Mouse (Mus musculus) liver, embryonic 16.5 days (tissue): ENCODE data around the gene Krt32. TPM values are rescaled to one million over a fixed set of nuclear protein-coding genes. Genes with fewer than 3 reads are reported as not detected.

ENCODE experiments used
- ATAC-seq: fragments of 200-750 bp; cut with Nextera tagmentation; 2 replicates; pipeline ENCODE4 v1.8.0; 2017; ENCODE audit warnings: low read depth, mild to moderate bottlenecking, moderate number of reproducible peaks, moderate library complexity
- H3K27ac ChIP-seq: fragments of 300-500 bp; sonication (generic); 2 replicates; pipeline ENCODE4 v1.5.1; 2014; ENCODE audit warnings: mild to moderate bottlenecking, low read length
- H3K27me3 ChIP-seq: fragments of 300-500 bp; sonication (generic); 2 replicates; pipeline ENCODE4 v1.6.1; 2014; ENCODE audit warnings: low read depth, low read length, mixed read lengths; ENCODE audit not compliant: control insufficient read depth, insufficient read depth
- H3K36me3 ChIP-seq: fragments of 300-500 bp; sonication (generic); 2 replicates; pipeline ENCODE4 v1.6.1; 2014; ENCODE audit warnings: mild to moderate bottlenecking; ENCODE audit not compliant: control insufficient read depth, insufficient read depth
- H3K4me1 ChIP-seq: fragments of 300-500 bp; sonication (generic); 2 replicates; pipeline ENCODE4 v1.6.1; 2014; ENCODE audit warnings: low read depth, low read length, mixed read lengths; ENCODE audit not compliant: control insufficient read depth
- H3K4me2 ChIP-seq: fragments of 300-500 bp; sonication (generic); 2 replicates; pipeline ENCODE4 v1.6.1; 2014; ENCODE audit warnings: low read depth, low read length, mixed read lengths
- H3K4me3 ChIP-seq: fragments of 300-500 bp; sonication (generic); 2 replicates; pipeline ENCODE4 v1.5.1; 2014; ENCODE audit warnings: low read depth, mild to moderate bottlenecking, low read length
- H3K9ac ChIP-seq: fragments of 300-500 bp; sonication (generic); 2 replicates; pipeline ENCODE4 v1.6.1; 2014; ENCODE audit warnings: low read depth, low read length
- H3K9me3 ChIP-seq: fragments of 300-500 bp; sonication (generic); replicated peaks from 2 replicates; pipeline ENCODE4 v1.6.1; 2016; ENCODE audit warnings: low read length; ENCODE audit not compliant: control insufficient read depth
- WGBS: fragments of 180-500 bp; shearing (Covaris S2); extraction: QIAGEN DNeasy Blood & Tissue Kit; methylation state at CpG from one replicate; pipeline ENCODE4 v1.1.7; 2014; ENCODE audit not compliant: insufficient replicate concordance; 5-methylcytosine and 5-hydroxymethylcytosine counted together
- polyA plus RNA-seq: library from polyadenylated mRNA; unstranded; fragments of >200 nt; fragmentation: Nextera tagmentation; extraction: Ambion mirVana; gene quantifications from 2 replicates; pipeline ENCODE4 v1.2.1, GENCODE M21; 2015

The Krt32 gene
- polyA plus RNA-seq, 1 experiment from 2014 or later = not detected

- Histone ChIP-seq H3K4me3 (no peak within 1 kb of the TSS), H3K4me2 (no peak within 1 kb of the TSS), H3K36me3 (no peaks in the 10 kb centered on the region), H3K4me1 (no peaks in the 10 kb centered on the region), H3K9ac (no peak within 1 kb of the TSS), H3K27ac (no peak within 1 kb of the TSS), H3K27me3 (no peaks in the 10 kb centered on the region), H3K9me3 (no peaks in the 10 kb centered on the region)
- WGBS = 63% methylated on average over 6 of the region's 6 CpGs
- ATAC-seq = no peak
Measured at GRCm38 (mm10) chr11:100105576-100106122, 17.6 kb upstream of the Krt32 start, which contains the start of gene Krt36. Krt36 (minus strand) TSS chr11:100105626.

- ATAC-seq = no peak
- H3K4me1 ChIP-seq = no peaks in the 10 kb centered on the region
- WGBS = 59% methylated on average over 15 of the region's 15 CpGs
- no peak overlapping the region for H3K4me3 ChIP-seq
- no peaks in the 10 kb centered on the region for H3K9me3 ChIP-seq
- no peak overlapping the region for H3K9ac ChIP-seq
- H3K27me3 ChIP-seq = no peaks in the 10 kb centered on the region
- no peaks in the 10 kb centered on the region for H3K36me3 ChIP-seq
- no peak overlapping the region for H3K27ac ChIP-seq
- H3K4me2 ChIP-seq = no peak overlapping the region
Measured at GRCm38 (mm10) chr11:100102693-100103429, 14.8 kb upstream of the Krt32 start.

GRCm38 (mm10) chr11:100100391-100100790, 12.4 kb upstream of the Krt32 start:
- Histone ChIP-seq H3K9ac (no peak overlapping the region), H3K36me3 (no peaks in the 10 kb centered on the region), H3K9me3 (no peaks in the 10 kb centered on the region), H3K4me1 (no peaks in the 10 kb centered on the region), H3K4me2 (no peak overlapping the region), H3K4me3 (no peak overlapping the region), H3K27me3 (no peaks in the 10 kb centered on the region), H3K27ac (no peak overlapping the region)
- ATAC-seq = no peak
- WGBS = 52% methylated on average over 4 of the region's 4 CpGs

GRCm38 (mm10) chr11:100097819-100098218, 9.8 kb upstream of the Krt32 start:
- no peak overlapping the region for H3K4me2 ChIP-seq
- no peaks in the 10 kb centered on the region for H3K36me3 ChIP-seq
- H3K4me3 ChIP-seq = no peak overlapping the region
- H3K9me3 ChIP-seq = no peaks in the 10 kb centered on the region
- no peak for ATAC-seq
- no peak overlapping the region for H3K27ac ChIP-seq
- H3K4me1 ChIP-seq = no peaks in the 10 kb centered on the region
- H3K27me3 ChIP-seq = no peaks in the 10 kb centered on the region
- no peak overlapping the region for H3K9ac ChIP-seq
- 54% methylated on average over 9 of the region's 9 CpGs for WGBS

- Histone ChIP-seq H3K4me2 (no peak within 1 kb of the TSS), H3K9me3 (no peaks in the 10 kb centered on the region), H3K9ac (no peak within 1 kb of the TSS), H3K36me3 (no peaks in the 10 kb centered on the region), H3K27me3 (no peaks in the 10 kb centered on the region), H3K4me3 (no peak within 1 kb of the TSS), H3K27ac (no peak within 1 kb of the TSS), H3K4me1 (no peaks in the 10 kb centered on the region)
- ATAC-seq = no peak
- 71% methylated on average over 9 of the region's 9 CpGs for WGBS
Measured at GRCm38 (mm10) chr11:100096141-100096540, 8.1 kb upstream of the Krt32 start, which contains the start of gene Krt35. Krt35 (minus strand) TSS chr11:100096241.

GRCm38 (mm10) chr11:100088378-100089025, 476 bp upstream of the Krt32 start:
- H3K9ac ChIP-seq = no peak overlapping the region
- 47% methylated on average over 7 of the region's 7 CpGs for WGBS
- ATAC-seq = no peak

GRCm38 (mm10) chr11:100073873-100074272, 14.2 kb downstream of the Krt32 start:
- no peak for ATAC-seq
- Histone ChIP-seq H3K9me3 (no peaks in the 10 kb centered on the region), H3K9ac (no peak overlapping the region), H3K27ac (no peak overlapping the region), H3K36me3 (no peaks in the 10 kb centered on the region), H3K4me1 (no peaks in the 10 kb centered on the region), H3K4me3 (no peak overlapping the region), H3K4me2 (no peak overlapping the region), H3K27me3 (no peaks in the 10 kb centered on the region)
- WGBS = 21% methylated on average over 1 of the region's 1 CpGs

More at GRCm38 (mm10) chr11:100088378-100089025, 476 bp upstream of the Krt32 start:
- H3K27ac ChIP-seq = no peak overlapping the region
- no peaks in the 10 kb centered on the region for H3K36me3 ChIP-seq
- H3K9me3 ChIP-seq = no peaks in the 10 kb centered on the region
- no peak overlapping the region for H3K4me2 ChIP-seq
- H3K4me1 ChIP-seq = no peaks in the 10 kb centered on the region
- H3K27me3 ChIP-seq = no peaks in the 10 kb centered on the region
- H3K4me3 ChIP-seq = no peak overlapping the region

GRCm38 (mm10) chr11:100067293-100068036, 20.6 kb downstream of the Krt32 start:
- H3K27ac ChIP-seq = no peak overlapping the region
- no peak for ATAC-seq
- no peak overlapping the region for H3K4me2 ChIP-seq

More at GRCm38 (mm10) chr11:100067293-100068036, 20.6 kb downstream of the Krt32 start:
- no peak overlapping the region for H3K4me3 ChIP-seq
- H3K36me3 ChIP-seq = no peaks in the 10 kb centered on the region
- no peak overlapping the region for H3K9ac ChIP-seq
- no peaks in the 10 kb centered on the region for H3K4me1 ChIP-seq
- no peaks in the 10 kb centered on the region for H3K27me3 ChIP-seq
- no peaks in the 10 kb centered on the region for H3K9me3 ChIP-seq
- 63% methylated on average over 17 of the region's 17 CpGs for whole genome bisulfite sequencing
